Mouse (Mus musculus) liver (tissue): ENCODE results near the gene Tmem156.
"Not testable (repeated sequence)": the region's sequence is repeated elsewhere in the genome, so short reads cannot be mapped to it uniquely, and the experiment has no call there.

Experiments
- DNase-seq: peaks from one replicate; pipeline ENCODE4 v3.0.0-alpha.2; 2020; ENCODE audit warnings: mixed read lengths

Gene Tmem156

GRCm38 (mm10) chr5:65091921-65092320, at the start of gene Tmem156:
Gene Tmem156, minus strand, starts transcription at chr5:65092132.
- DNase-seq = no peak

- DNase-seq = no peak
These were observed 49.3 kb upstream of the Tmem156 start for GRCm38 (mm10) chr5:65141242-65141641.

GRCm38 (mm10) chr5:65137073-65137472, 45.1 kb upstream of the Tmem156 start:
- no peak for DNase-seq

GRCm38 (mm10) chr5:65136159-65136558, 44.2 kb upstream of the Tmem156 start:
- DNase-seq = no peak

- no peak for DNase-seq
These were observed 39.4 kb upstream of the Tmem156 start for GRCm38 (mm10) chr5:65131211-65131879.

- no peak for DNase-seq
These were observed 38.7 kb upstream of the Tmem156 start for GRCm38 (mm10) chr5:65130528-65131210.

GRCm38 (mm10) chr5:65128481-65128880, 36.5 kb upstream of the Tmem156 start:
- no peak for DNase-seq

- no peak for DNase-seq
These were observed 34.2 kb upstream of the Tmem156 start for GRCm38 (mm10) chr5:65126137-65126536.

- DNase-seq = no peak
These were observed 30.7 kb upstream of the Tmem156 start for GRCm38 (mm10) chr5:65122616-65123015.

- DNase-seq = no peak
These were observed 28.0 kb upstream of the Tmem156 start for GRCm38 (mm10) chr5:65119918-65120317.

GRCm38 (mm10) chr5:65119495-65119894, 27.6 kb upstream of the Tmem156 start:
- DNase-seq = no peak

- DNase-seq = no peak
These were observed 24.9 kb upstream of the Tmem156 start for GRCm38 (mm10) chr5:65116789-65117188.

- no peak for DNase-seq
These were observed 21.4 kb upstream of the Tmem156 start for GRCm38 (mm10) chr5:65113323-65113722.

- DNase-seq = not testable (repeated sequence)
These were observed 20.3 kb upstream of the Tmem156 start for GRCm38 (mm10) chr5:65112225-65112624.

- peak; percentile 39 for DNase-seq
These were observed 16.0 kb upstream of the Tmem156 start for GRCm38 (mm10) chr5:65107773-65108432.

- peak; percentile 91 for DNase-seq
These were observed 15.2 kb upstream of the Tmem156 start, which contains the start of gene Klhl5 for GRCm38 (mm10) chr5:65106876-65107772. Gene Klhl5, plus strand, starts transcription at chr5:65107539.

GRCm38 (mm10) chr5:65102641-65103042, 10.7 kb upstream of the Tmem156 start:
- DNase-seq = no peak

GRCm38 (mm10) chr5:65102026-65102640, 10.2 kb upstream of the Tmem156 start:
- DNase-seq = peak; percentile 30

- no peak for DNase-seq
These were observed 9.7 kb upstream of the Tmem156 start for GRCm38 (mm10) chr5:65101621-65102020.

- no peak for DNase-seq
These were observed 9.3 kb upstream of the Tmem156 start for GRCm38 (mm10) chr5:65101209-65101608.

GRCm38 (mm10) chr5:65100002-65100401, 8.1 kb upstream of the Tmem156 start:
- no peak for DNase-seq

GRCm38 (mm10) chr5:65097457-65097856, 5.5 kb upstream of the Tmem156 start:
- DNase-seq = no peak
